Mouse (Mus musculus) neural tube, embryonic 14.5 days (tissue): Measurements from ENCODE around the gene Ly6g6d. TPM values are rescaled to one million over a fixed set of nuclear protein-coding genes. Genes with fewer than 3 reads are reported as not detected.

ENCODE experiments used
- ATAC-seq: fragments of 200-750 bp; cut with Nextera tagmentation; 2 replicates; pipeline ENCODE4 v1.8.0; 2017; ENCODE audit warnings: low read depth, mild to moderate bottlenecking, moderate TSS enrichment, moderate library complexity
- H3K27ac ChIP-seq: fragments of 300-500 bp; sonication (generic); 2 replicates; pipeline ENCODE4 v1.5.1; 2014; ENCODE audit warnings: low read depth, mild to moderate bottlenecking, control low read depth, low read length, moderate library complexity, mixed read lengths
- H3K27me3 ChIP-seq: fragments of 300-500 bp; sonication (generic); 2 replicates; pipeline ENCODE4 v1.6.1; 2014; ENCODE audit warnings: low read length; ENCODE audit not compliant: control insufficient read depth, insufficient read depth
- H3K36me3 ChIP-seq: fragments of 300-500 bp; sonication (generic); 2 replicates; pipeline ENCODE4 v1.6.1; 2014; ENCODE audit warnings: low read length, mixed read lengths; ENCODE audit not compliant: control insufficient read depth, insufficient read depth
- H3K4me1 ChIP-seq: fragments of 300-500 bp; sonication (generic); 2 replicates; pipeline ENCODE4 v1.6.1; 2014; ENCODE audit warnings: low read length; ENCODE audit not compliant: control insufficient read depth, insufficient read depth
- H3K4me2 ChIP-seq: fragments of 300-500 bp; sonication (generic); 2 replicates; pipeline ENCODE4 v1.6.1; 2014; ENCODE audit warnings: mild to moderate bottlenecking, low read depth, low read length, control low read depth
- H3K4me3 ChIP-seq: fragments of 300-500 bp; sonication (generic); 2 replicates; pipeline ENCODE4 v1.5.1; 2014; ENCODE audit warnings: low read depth, low read length, control low read depth, mixed read lengths
- H3K9ac ChIP-seq: fragments of 300-500 bp; sonication (generic); replicated peaks from 2 replicates; pipeline ENCODE4 v1.6.1; 2014; ENCODE audit warnings: low read depth, mild to moderate bottlenecking, control low read depth, low read length, mixed read lengths
- H3K9me3 ChIP-seq: fragments of 300-500 bp; sonication (generic); 2 replicates; pipeline ENCODE4 v1.6.1; 2016; ENCODE audit warnings: low read length; ENCODE audit not compliant: control insufficient read depth
- whole genome bisulfite sequencing: fragments of 180-500 bp; shearing (Covaris S2); extraction: QIAGEN DNeasy Blood & Tissue Kit; methylation state at CpG from one replicate; pipeline ENCODE4 v1.1.7; 2014; 5-methylcytosine and 5-hydroxymethylcytosine counted together
- polyA plus RNA-seq: library from polyadenylated mRNA; unstranded; fragments of >200 nt; fragmentation: Nextera tagmentation; extraction: Ambion mirVana; gene quantifications from 2 replicates; pipeline ENCODE4 v1.2.1, GENCODE M21; 2014

The Ly6g6d gene
- polyA plus RNA-seq, 1 experiment from 2014 or later = 0.84 TPM

- H3K9me3 ChIP-seq = no peaks in the 10 kb centered on the region
- WGBS = 4% methylated on average over 63 of the region's 67 CpGs
- ATAC-seq = peak; percentile 98
Observed at GRCm38 (mm10) chr17:35088825-35089644, 11.2 kb upstream of the Ly6g6d start, which contains the start of gene Abhd16a. Gene Abhd16a, plus strand, starts transcription at chr17:35089263.

GRCm38 (mm10) chr17:35088151-35088550 is 10.3 kb upstream of the Ly6g6d start:
- WGBS = 54% methylated on average over 2 of the region's 2 CpGs
- Histone ChIP-seq H3K4me3 (no peak overlapping the region), H3K27ac (no peak overlapping the region)

More at GRCm38 (mm10) chr17:35088825-35089644, 11.2 kb upstream of the Ly6g6d start, which contains the start of gene Abhd16a:
- Histone ChIP-seq H3K4me1 (peaks cover 11% of the 10 kb centered on the region), H3K27me3 (no peaks in the 10 kb centered on the region), H3K27ac (peak within 1 kb of the TSS; percentile 97), H3K4me3 (peak within 1 kb of the TSS; percentile 52), H3K9ac (peak within 1 kb of the TSS; percentile 81), H3K4me2 (peak within 1 kb of the TSS; percentile 54), H3K36me3 (peaks cover under 1% of the 10 kb centered on the region; the same call in 1 of the 2 replicates)

DNA sequence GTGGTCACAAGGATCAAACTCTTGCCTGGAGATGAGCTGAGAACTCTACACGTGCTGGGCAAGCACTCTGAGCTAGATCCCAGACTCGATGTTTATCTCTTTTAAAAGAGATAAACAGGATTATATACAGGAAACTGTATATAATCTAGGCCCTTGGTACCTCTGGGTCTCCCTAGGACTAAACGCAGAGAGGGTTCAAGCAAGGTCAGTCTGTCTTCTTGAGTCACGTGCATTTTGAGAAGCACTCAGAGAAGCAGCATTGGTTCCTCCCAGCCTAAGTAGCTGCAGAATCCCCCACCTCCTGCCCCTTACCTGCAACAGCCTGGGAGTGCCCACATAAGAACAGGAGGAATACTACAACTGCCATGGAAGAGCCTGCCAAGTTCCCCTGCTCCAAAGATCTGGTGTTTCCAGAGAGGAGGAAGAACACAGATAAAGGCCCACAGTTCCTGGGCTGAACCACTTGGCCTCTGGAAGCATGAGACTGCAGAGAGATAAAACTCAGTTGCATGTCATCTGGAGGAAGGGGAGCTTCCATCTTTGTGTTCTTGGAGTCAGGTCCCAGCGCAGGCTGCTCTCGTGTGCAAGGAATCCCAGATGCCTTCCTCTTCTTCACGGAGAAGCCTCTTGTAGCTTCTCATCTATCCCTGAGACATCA is 7.5 kb upstream of the Ly6g6d start, which contains the start of gene Ly6g6f:
Ly6g6f (minus strand) TSS at position 403 of the 658 bp plus-strand sequence.
- H3K9ac ChIP-seq = no peak within 1 kb of the TSS
- ATAC-seq = no peak
- H3K4me1 ChIP-seq = peaks cover 5% of the 10 kb centered on the region
- WGBS = 82% methylated on average over 7 of the region's 7 CpGs
- no peak within 1 kb of the TSS for H3K4me3 ChIP-seq
- H3K4me2 ChIP-seq = no peak within 1 kb of the TSS
- H3K27me3 ChIP-seq = no peaks in the 10 kb centered on the region
- H3K27ac ChIP-seq = no peak within 1 kb of the TSS
- no peaks in the 10 kb centered on the region for H3K36me3 ChIP-seq
- H3K9me3 ChIP-seq = no peaks in the 10 kb centered on the region

More at GRCm38 (mm10) chr17:35088151-35088550, 10.3 kb upstream of the Ly6g6d start:
- no peak overlapping the region for H3K9ac ChIP-seq
- no peaks in the 10 kb centered on the region; the same call in 1 of the 2 replicates for H3K36me3 ChIP-seq
- H3K9me3 ChIP-seq = no peaks in the 10 kb centered on the region
- no peak overlapping the region for H3K4me2 ChIP-seq
- H3K27me3 ChIP-seq = no peaks in the 10 kb centered on the region
- ATAC-seq = no peak
- H3K4me1 ChIP-seq = peaks cover 11% of the 10 kb centered on the region

DNA sequence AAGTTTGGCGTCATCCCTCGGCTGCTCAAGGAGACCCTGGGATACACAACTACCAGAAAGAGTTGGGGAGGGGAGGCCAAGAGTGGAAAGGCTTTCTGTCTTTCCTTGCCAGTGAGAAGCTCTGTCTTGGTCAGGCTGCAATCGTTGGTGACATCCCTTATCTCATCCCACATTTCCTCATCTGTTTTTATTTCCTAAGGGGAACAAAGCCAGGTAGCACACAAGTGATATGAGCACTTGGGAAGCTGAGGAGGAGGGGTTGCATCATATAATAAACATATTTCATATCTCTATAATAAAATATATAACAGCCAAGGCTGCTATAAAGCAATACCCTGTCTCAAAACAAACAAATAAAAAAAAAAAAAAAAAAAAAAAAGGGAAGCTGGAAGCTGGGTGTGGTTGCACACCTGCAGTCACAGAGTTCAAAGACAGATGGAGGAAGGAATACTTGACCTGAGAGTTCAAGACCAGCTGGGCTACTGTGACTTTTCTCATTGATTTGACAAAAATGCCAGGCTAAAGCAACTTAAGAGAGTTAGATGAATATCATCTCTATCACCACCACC is 6.1 kb upstream of the Ly6g6d start:
- no peak overlapping the region for H3K4me3 ChIP-seq
- 79% methylated on average over 3 of the region's 3 CpGs for WGBS
- H3K27ac ChIP-seq = no peak overlapping the region
- H3K27me3 ChIP-seq = no peaks in the 10 kb centered on the region
- no peak for ATAC-seq
- no peaks in the 10 kb centered on the region for H3K9me3 ChIP-seq
- H3K4me2 ChIP-seq = no peak overlapping the region
- H3K36me3 ChIP-seq = no peaks in the 10 kb centered on the region
- H3K4me1 ChIP-seq = no peaks in the 10 kb centered on the region
- H3K9ac ChIP-seq = no peak overlapping the region

DNA sequence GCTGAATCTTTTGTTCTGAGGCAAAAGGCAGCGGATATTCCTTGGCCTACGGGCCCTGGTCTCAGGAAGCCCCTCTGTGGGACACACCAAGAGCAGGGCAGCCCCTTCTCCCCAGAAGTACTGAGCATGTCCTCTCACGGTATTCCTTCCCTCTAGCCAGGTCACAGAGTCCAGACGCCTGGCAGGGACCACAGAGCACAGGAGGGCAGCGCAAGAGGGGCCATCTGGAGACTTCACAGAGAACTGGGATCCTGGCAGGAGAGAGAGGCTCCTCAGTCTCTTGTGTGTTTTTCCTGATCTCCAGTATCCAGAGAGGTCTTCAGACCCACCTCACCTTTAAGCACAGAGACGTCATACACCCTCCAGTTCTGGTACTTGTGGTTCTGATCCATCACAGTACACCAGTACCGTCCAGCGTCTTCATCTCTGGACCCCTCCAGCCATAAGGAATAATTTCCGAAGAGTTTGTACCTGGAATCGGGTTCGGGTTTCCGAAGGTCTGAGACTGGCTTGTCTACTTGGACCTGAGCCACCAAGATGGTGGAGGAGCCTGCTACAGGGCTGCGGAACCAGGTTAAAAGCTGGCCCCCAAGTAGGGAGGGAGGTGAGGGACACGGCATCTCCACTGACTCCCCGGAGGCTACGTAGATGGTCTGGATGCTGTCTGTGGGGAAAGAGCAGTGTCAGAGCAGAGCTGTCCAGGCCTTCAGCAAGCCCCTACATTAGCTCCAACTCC is 5.1 kb upstream of the Ly6g6d start:
- no peak overlapping the region for H3K4me2 ChIP-seq
- 87% methylated on average over 16 of the region's 16 CpGs for WGBS
- no peak overlapping the region for H3K9ac ChIP-seq
- ATAC-seq = no peak
- no peak overlapping the region for H3K4me3 ChIP-seq
- H3K36me3 ChIP-seq = no peaks in the 10 kb centered on the region
- no peaks in the 10 kb centered on the region for H3K27me3 ChIP-seq
- H3K27ac ChIP-seq = no peak overlapping the region
- no peaks in the 10 kb centered on the region for H3K9me3 ChIP-seq
- peaks cover 1% of the 10 kb centered on the region; the same call in 1 of the 2 replicates for H3K4me1 ChIP-seq

DNA sequence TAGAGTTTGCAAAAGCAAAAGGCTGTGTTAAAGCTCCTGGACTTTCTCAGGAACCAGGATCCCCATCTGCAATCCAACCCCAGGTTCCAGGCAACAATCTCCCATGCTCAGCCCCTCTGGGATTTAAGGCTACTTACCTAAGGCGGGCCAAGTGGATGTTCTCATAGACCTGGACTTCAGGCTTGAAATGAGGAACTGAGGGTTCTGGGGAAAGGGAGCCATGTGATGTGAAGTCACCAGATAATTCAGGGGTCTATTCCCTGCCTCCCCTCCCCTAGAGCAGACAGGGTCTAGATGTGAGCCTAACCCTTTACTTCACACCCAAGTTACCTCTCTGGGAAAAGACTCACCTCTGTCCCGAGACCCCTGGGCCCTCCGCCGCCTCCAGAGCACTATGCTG is 2.8 kb upstream of the Ly6g6d start:
- Histone ChIP-seq H3K9ac (no peak overlapping the region), H3K4me3 (no peak overlapping the region), H3K27ac (no peak overlapping the region), H3K9me3 (no peaks in the 10 kb centered on the region), H3K4me1 (peaks cover 5% of the 10 kb centered on the region; the same call in 1 of the 2 replicates), H3K27me3 (no peaks in the 10 kb centered on the region), H3K36me3 (no peaks in the 10 kb centered on the region), H3K4me2 (no peak overlapping the region)
- WGBS = 81% methylated on average over 4 of the region's 4 CpGs
- ATAC-seq = no peak

DNA sequence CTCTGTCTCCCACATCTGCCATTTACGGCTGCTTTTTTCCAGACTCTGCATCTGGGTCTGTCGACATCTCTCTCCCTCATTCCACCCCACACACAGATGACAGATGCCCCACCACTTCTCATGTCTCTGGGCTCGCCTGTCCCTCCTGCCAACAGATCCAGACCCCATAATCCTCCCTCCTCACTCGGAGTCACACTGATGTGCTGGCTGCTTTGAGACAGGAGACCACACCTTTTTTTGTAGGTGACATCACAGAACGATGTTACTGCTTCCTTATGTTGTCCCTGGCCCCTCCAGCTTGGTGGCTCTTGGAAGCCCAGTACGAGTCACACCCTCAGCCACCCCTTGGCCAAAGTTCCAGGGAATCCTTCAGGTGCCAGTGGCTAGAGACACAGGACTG is 2.4 kb upstream of the Ly6g6d start:
- H3K9ac ChIP-seq = no peak overlapping the region
- no peak overlapping the region for H3K4me2 ChIP-seq
- WGBS = 67% methylated on average over 6 of the region's 6 CpGs
- H3K27ac ChIP-seq = no peak overlapping the region
- no peaks in the 10 kb centered on the region for H3K27me3 ChIP-seq
- H3K4me1 ChIP-seq = peaks cover 5% of the 10 kb centered on the region; the same call in 1 of the 2 replicates
- H3K9me3 ChIP-seq = no peaks in the 10 kb centered on the region
- no peak for ATAC-seq
- no peak overlapping the region for H3K4me3 ChIP-seq
- no peaks in the 10 kb centered on the region for H3K36me3 ChIP-seq

DNA sequence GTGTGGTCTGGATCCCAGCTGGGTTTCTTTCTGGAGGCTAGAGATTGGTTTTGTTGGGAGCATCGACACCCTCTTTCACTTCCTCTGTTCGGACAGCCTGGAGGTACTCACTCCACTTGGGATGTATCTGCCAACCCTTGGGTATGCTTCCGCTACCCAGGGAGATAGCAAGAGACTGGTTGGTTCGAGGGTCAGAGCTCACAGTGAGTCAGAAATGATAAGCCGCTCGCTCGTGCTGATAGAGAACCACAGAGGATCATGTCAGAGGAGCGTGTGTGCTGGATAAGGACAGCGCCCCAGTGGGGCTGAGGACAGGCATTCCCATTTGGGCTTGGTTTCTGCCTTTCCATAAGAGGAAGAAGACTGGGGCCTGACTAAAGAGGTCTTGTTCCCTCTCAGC is 1.9 kb upstream of the Ly6g6d start:
- Histone ChIP-seq H3K36me3 (no peaks in the 10 kb centered on the region), H3K27ac (no peak overlapping the region), H3K27me3 (no peaks in the 10 kb centered on the region), H3K4me1 (peaks cover 5% of the 10 kb centered on the region; the same call in 1 of the 2 replicates), H3K9ac (no peak overlapping the region), H3K4me2 (no peak overlapping the region), H3K4me3 (no peak overlapping the region), H3K9me3 (no peaks in the 10 kb centered on the region)
- WGBS = 68% methylated on average over 9 of the region's 9 CpGs
- no peak for ATAC-seq
